Mouse (Mus musculus) frontal cortex, postnatal 36 days (tissue): ENCODE data around the gene Ahnak2.
"Not testable (repeated sequence)": the region's sequence is repeated elsewhere in the genome, so short reads cannot be mapped to it uniquely, and the experiment has no call there.

Experiments used
- DNase-seq, 2 experiments: peaks; one replicate each; pipeline ENCODE4 v3.0.0; 2022; ENCODE audit warnings: low spot score in 2 of 2

Gene Ahnak2

GRCm38 (mm10) chr12:112801864-112802846 is at the start of gene Ahnak2:
Gene Ahnak2, minus strand, starts transcription at chr12:112802657.
- DNase-seq: no peak

GRCm38 (mm10) chr12:112851116-112851515 is 48.7 kb upstream of the Ahnak2 start:
- DNase-seq: no peak

- no peak for DNase-seq
These were observed 47.9 kb upstream of the Ahnak2 start for GRCm38 (mm10) chr12:112850344-112850743.

GRCm38 (mm10) chr12:112849235-112850022 is 47.0 kb upstream of the Ahnak2 start:
- DNase-seq: no peak

GRCm38 (mm10) chr12:112847880-112848279 is 45.4 kb upstream of the Ahnak2 start:
- no peak for DNase-seq

GRCm38 (mm10) chr12:112843803-112844202 is 41.3 kb upstream of the Ahnak2 start:
- peak; percentile 81 to 86 for DNase-seq

- DNase-seq: not testable (repeated sequence)
These were observed 39.7 kb upstream of the Ahnak2 start for GRCm38 (mm10) chr12:112842128-112842527.

GRCm38 (mm10) chr12:112841338-112841892 is 39.0 kb upstream of the Ahnak2 start:
- not testable (repeated sequence) for DNase-seq

GRCm38 (mm10) chr12:112840209-112841086 is 38.0 kb upstream of the Ahnak2 start:
- DNase-seq: no peak

- no peak for DNase-seq
These were observed 32.6 kb upstream of the Ahnak2 start for GRCm38 (mm10) chr12:112835046-112835445.

GRCm38 (mm10) chr12:112833527-112833926 is 31.1 kb upstream of the Ahnak2 start:
- DNase-seq: no peak

GRCm38 (mm10) chr12:112832411-112832810 is 30.0 kb upstream of the Ahnak2 start:
- no peak for DNase-seq

GRCm38 (mm10) chr12:112830570-112830969 is 28.1 kb upstream of the Ahnak2 start:
- no peak for DNase-seq

GRCm38 (mm10) chr12:112830141-112830540 is 27.7 kb upstream of the Ahnak2 start:
- DNase-seq: no peak

- DNase-seq: peak; percentile 96 to 98
These were observed 26.9 kb upstream of the Ahnak2 start, which contains the start of gene Cdca4 for GRCm38 (mm10) chr12:112829244-112829864. Gene Cdca4, minus strand, starts transcription at chr12:112829423.

- no peak for DNase-seq
These were observed 26.2 kb upstream of the Ahnak2 start for GRCm38 (mm10) chr12:112828501-112829243.

- DNase-seq: peak in 1 of 2 experiments; percentile 51
These were observed 23.4 kb upstream of the Ahnak2 start for GRCm38 (mm10) chr12:112825901-112826300.

- no peak for DNase-seq
These were observed 20.8 kb upstream of the Ahnak2 start for GRCm38 (mm10) chr12:112823221-112823620.

GRCm38 (mm10) chr12:112822676-112823075 is 20.2 kb upstream of the Ahnak2 start:
- no peak for DNase-seq

- DNase-seq: no peak
These were observed 19.5 kb upstream of the Ahnak2 start for GRCm38 (mm10) chr12:112821974-112822373.
